Comparison of ENCODE assay signal across 11 mouse cellular contexts in the genomic region with DNA sequence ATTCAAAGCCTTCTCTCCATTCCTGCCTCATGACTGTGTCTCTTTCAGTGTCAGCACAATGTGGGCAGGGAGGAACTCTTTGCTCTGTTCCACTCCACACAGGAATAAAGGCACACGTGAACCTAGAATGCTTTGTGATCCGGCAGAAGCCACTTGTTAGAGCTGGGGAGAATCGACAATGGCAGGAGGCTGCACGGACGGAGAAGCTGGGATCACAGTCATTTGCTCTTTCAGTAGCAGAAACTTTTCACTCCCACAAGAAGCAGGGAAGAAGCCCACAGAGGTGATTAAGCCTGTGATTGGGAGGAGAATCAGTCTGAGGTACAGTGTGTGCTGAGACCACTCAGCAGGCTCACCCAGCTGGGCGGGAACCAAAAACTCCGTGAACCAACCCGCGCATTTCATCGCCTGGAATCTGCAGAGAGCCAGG.
DNase-seq lines count a peak whose midpoint lies in the region; ATAC-seq lines count a peak whose summit lies in the region.
"Had no signal": no experiment of that assay in that cellular context is flagged by ENCODE, and none has a peak within 500 bp of the region (broad histone marks: within the 10 kb centered on the region; RNA-seq: fewer than 3 reads in every experiment).

No protein-coding gene starts in this region.

- DNase-seq in kidney, postnatal 25 days, result no peak
- no peak for DNase-seq in ovary, adult 18-20 months (ENCODE audit: low spot score)
- no peak for DNase-seq in ovary, postnatal 14 days (ENCODE audit: low spot score)
- DNase-seq: cerebellum, adult 8-10 months; heart, adult 18-20 months; liver, embryonic 13.5 days had no signal

- no peaks in the 10 kb centered on the region for H3K4me1 ChIP-seq in kidney, embryonic 14.5 days (ENCODE audit: control insufficient read depth, insufficient read depth, low read length)
- H3K4me1 ChIP-seq in embryonic facial prominence, embryonic 13.5 days, result no peaks in the 10 kb centered on the region
- no peaks in the 10 kb centered on the region for H3K4me1 ChIP-seq in intestine, embryonic 16.5 days (ENCODE audit: control insufficient read depth, insufficient read depth, low read length)
- H3K4me1 ChIP-seq in neural tube, embryonic 15.5 days, result peaks cover 6% of the 10 kb centered on the region; the same call in 1 of the 2 replicates
- H3K4me1 ChIP-seq: liver, embryonic 13.5 days had no signal

- H3K27me3 ChIP-seq in kidney, embryonic 14.5 days (ENCODE audit: control insufficient read depth, insufficient read depth, low read length), result no peaks in the 10 kb centered on the region
- H3K27me3 ChIP-seq in embryonic facial prominence, embryonic 13.5 days, result peaks cover 6% of the 10 kb centered on the region; the same call in 1 of the 2 replicates
- no peaks in the 10 kb centered on the region for H3K27me3 ChIP-seq in intestine, embryonic 16.5 days (replicated peaks; ENCODE audit: control insufficient read depth, insufficient read depth, low read length)
- no peaks in the 10 kb centered on the region for H3K27me3 ChIP-seq in neural tube, embryonic 15.5 days (replicated peaks)
- H3K27me3 ChIP-seq: liver, embryonic 13.5 days had no signal

- H3K27ac ChIP-seq in kidney, embryonic 14.5 days (ENCODE audit: low read depth, low read length), result no peak overlapping the region
- no peak overlapping the region for H3K27ac ChIP-seq in embryonic facial prominence, embryonic 13.5 days
- no peak overlapping the region for H3K27ac ChIP-seq in intestine, embryonic 16.5 days (ENCODE audit: low read length)
- H3K27ac ChIP-seq in neural tube, embryonic 15.5 days (replicated peaks), result no peak overlapping the region
- H3K27ac ChIP-seq: liver, embryonic 13.5 days had no signal

- H3K9ac ChIP-seq in kidney, embryonic 14.5 days (ENCODE audit: low read depth, low read length), result no peak overlapping the region
- H3K9ac ChIP-seq in embryonic facial prominence, embryonic 13.5 days, result 0 out of 2 replicates have a peak overlapping the region, but pooled peaks have one; percentile 49
- no peak overlapping the region for H3K9ac ChIP-seq in intestine, embryonic 16.5 days (ENCODE audit: low read depth, low read length)
- H3K9ac ChIP-seq in neural tube, embryonic 15.5 days (replicated peaks), result no peak overlapping the region
- H3K9ac ChIP-seq: liver, embryonic 13.5 days had no signal

- no peaks in the 10 kb centered on the region for H3K9me3 ChIP-seq in kidney, embryonic 14.5 days (ENCODE audit: control insufficient read depth, low read length)
- H3K9me3 ChIP-seq in embryonic facial prominence, embryonic 13.5 days, result no peaks in the 10 kb centered on the region
- no peaks in the 10 kb centered on the region for H3K9me3 ChIP-seq in intestine, embryonic 16.5 days (ENCODE audit: control insufficient read depth, low read length)
- H3K9me3 ChIP-seq in neural tube, embryonic 15.5 days (replicated peaks), result no peaks in the 10 kb centered on the region
- H3K9me3 ChIP-seq: liver, embryonic 13.5 days had no signal

- ATAC-seq in kidney, embryonic 14.5 days (ENCODE audit: low FRiP score, low TSS enrichment), result no peak
- ATAC-seq in embryonic facial prominence, embryonic 13.5 days (ENCODE audit: insufficient number of reproducible peaks, insufficient read depth, low FRiP score, low TSS enrichment, low read depth), result no peak
- ATAC-seq in intestine, embryonic 16.5 days, result no peak
- no peak for ATAC-seq in neural tube, embryonic 15.5 days (ENCODE audit: low FRiP score)
- no peak for ATAC-seq in inflammation-experienced regulatory T-cells, adult 6 months

- 17% methylated on average over 10 of the region's 10 CpGs for WGBS in kidney, embryonic 14.5 days
- 13% methylated on average over 10 of the region's 10 CpGs for WGBS in embryonic facial prominence, embryonic 13.5 days
- 18% methylated on average over 10 of the region's 10 CpGs for WGBS in intestine, embryonic 16.5 days
- WGBS in neural tube, embryonic 15.5 days, result 16% methylated on average over 10 of the region's 10 CpGs

- H3K4me2 ChIP-seq in kidney, embryonic 14.5 days (replicated peaks; ENCODE audit: low read depth, low read length), result peak overlapping the region; percentile 29; the same call in 1 of the 2 replicates
- peak overlapping the region; percentile 51 for H3K4me2 ChIP-seq in embryonic facial prominence, embryonic 13.5 days
- H3K4me2 ChIP-seq in intestine, embryonic 16.5 days (ENCODE audit: low read depth, low read length), result 0 out of 2 replicates have a peak overlapping the region, but pooled peaks have one; percentile 29
- peak overlapping the region; percentile 54 for H3K4me2 ChIP-seq in neural tube, embryonic 15.5 days
- H3K4me2 ChIP-seq: liver, embryonic 13.5 days had no signal

- H3K36me3 ChIP-seq in kidney, embryonic 14.5 days (ENCODE audit: control insufficient read depth, insufficient read depth, low read length), result no peaks in the 10 kb centered on the region
- no peaks in the 10 kb centered on the region for H3K36me3 ChIP-seq in embryonic facial prominence, embryonic 13.5 days
- H3K36me3 ChIP-seq in intestine, embryonic 16.5 days (ENCODE audit: control insufficient read depth, insufficient read depth, low read length), result no peaks in the 10 kb centered on the region
- H3K36me3 ChIP-seq in neural tube, embryonic 15.5 days, result no peaks in the 10 kb centered on the region
- H3K36me3 ChIP-seq: liver, embryonic 13.5 days had no signal

- no peak overlapping the region for H3K4me3 ChIP-seq in kidney, embryonic 14.5 days (ENCODE audit: low read length)
- peak overlapping the region; percentile 20 for H3K4me3 ChIP-seq in embryonic facial prominence, embryonic 13.5 days
- H3K4me3 ChIP-seq in intestine, embryonic 16.5 days (ENCODE audit: low read length), result no peak overlapping the region
- peak overlapping the region; percentile 23 for H3K4me3 ChIP-seq in neural tube, embryonic 15.5 days (replicated peaks)
- H3K4me3 ChIP-seq: liver, embryonic 13.5 days had no signal

Comparison
In these comparisons a context has a peak if more than half of its experiments do, and no peak if none do; other contexts are left out.
1. H3K4me3 ChIP-seq: peak in embryonic facial prominence, embryonic 13.5 days (single experiment) and neural tube, embryonic 15.5 days (single experiment); none in kidney, embryonic 14.5 days (single experiment) and intestine, embryonic 16.5 days (single experiment).
2. Peak in every context shown above with its lines, with median percentiles within 50 percentile points of each other: H3K4me2 ChIP-seq.